Mouse (Mus musculus) hindbrain, embryonic 12.5 days (tissue): Measurements from ENCODE around the gene Zfp936. TPM values are rescaled to one million over a fixed set of nuclear protein-coding genes. Genes with fewer than 3 reads are reported as not detected.
"Not testable (repeated sequence)": the region's sequence is repeated elsewhere in the genome, so short reads cannot be mapped to it uniquely, and the experiment has no call there.

ENCODE experiments used
- ATAC-seq: fragments of 200-750 bp; cut with Nextera tagmentation; 2 replicates; pipeline ENCODE4 v1.8.0; 2017; ENCODE audit warnings: moderate TSS enrichment; ENCODE audit not compliant: low FRiP score
- H3K27ac ChIP-seq: fragments of 300-500 bp; sonication (generic); 2 replicates; pipeline ENCODE4 v1.5.1; 2016; ENCODE audit warnings: mild to moderate bottlenecking
- H3K27me3 ChIP-seq: fragments of 300-500 bp; sonication (generic); 2 replicates; pipeline ENCODE4 v1.6.1; 2016; ENCODE audit warnings: mild to moderate bottlenecking
- H3K36me3 ChIP-seq: fragments of 300-500 bp; sonication (generic); 2 replicates; pipeline ENCODE4 v1.6.1; 2016; ENCODE audit warnings: mild to moderate bottlenecking
- H3K4me1 ChIP-seq: fragments of 300-500 bp; sonication (generic); 2 replicates; pipeline ENCODE4 v1.6.1; 2016
- H3K4me2 ChIP-seq: fragments of 300-500 bp; sonication (generic); replicated peaks from 2 replicates; pipeline ENCODE4 v1.6.1; 2016; ENCODE audit warnings: mild to moderate bottlenecking
- H3K4me3 ChIP-seq: fragments of 300-500 bp; sonication (generic); 2 replicates; pipeline ENCODE4 v1.5.1; 2016; ENCODE audit warnings: mild to moderate bottlenecking
- H3K9ac ChIP-seq: fragments of 300-500 bp; sonication (generic); 2 replicates; pipeline ENCODE4 v1.6.1; 2016; ENCODE audit warnings: mild to moderate bottlenecking, moderate library complexity
- H3K9me3 ChIP-seq: fragments of 300-500 bp; sonication (generic); replicated peaks from 2 replicates; pipeline ENCODE4 v1.6.1; 2016; ENCODE audit warnings: mild to moderate bottlenecking
- WGBS: fragments of 180-500 bp; shearing (Covaris S2); methylation state at CpG from one replicate; pipeline ENCODE4 v1.1.7; 2016; 5-methylcytosine and 5-hydroxymethylcytosine counted together
- microRNA-seq: library from miRNA; unstranded; fragments of <30 nt; microRNA quantifications from one replicate; pipeline ENCODE4, GENCODE M21; 2017
- polyA plus RNA-seq: library from polyadenylated mRNA; unstranded; fragments of >200 nt; fragmentation: Nextera tagmentation; extraction: Ambion mirVana; gene quantifications from 2 replicates; pipeline ENCODE4 v1.2.1, GENCODE M21; 2016

Gene Zfp936
- not detected in 2 replicates for polyA plus RNA-seq

GRCm38 (mm10) chr7:43113929-43114328, at the start of gene Zfp936:
Gene Zfp936 (plus strand): TSS chr7:43114229.
- not testable (repeated sequence) for H3K9ac ChIP-seq, H3K36me3 ChIP-seq, H3K27ac ChIP-seq, ATAC-seq, H3K27me3 ChIP-seq, H3K4me1 ChIP-seq, H3K4me3 ChIP-seq, H3K4me2 ChIP-seq
- WGBS, result 78% methylated on average over 10 of the region's 10 CpGs
- H3K9me3 ChIP-seq, result peaks cover 16% of the 10 kb centered on the region

- H3K9ac ChIP-seq, result no peak overlapping the region
- H3K36me3 ChIP-seq, result no peaks in the 10 kb centered on the region
- no peak overlapping the region for H3K4me2 ChIP-seq
- WGBS, result 88% methylated on average over 8 of the region's 8 CpGs
- no peak overlapping the region for H3K27ac ChIP-seq
- no peaks in the 10 kb centered on the region for H3K27me3 ChIP-seq
- ATAC-seq, result no peak
- H3K4me3 ChIP-seq, result no peak overlapping the region
- no peaks in the 10 kb centered on the region for H3K4me1 ChIP-seq
- H3K9me3 ChIP-seq, result peaks cover 22% of the 10 kb centered on the region
Measured at GRCm38 (mm10) chr7:43077831-43078230, 36.2 kb upstream of the Zfp936 start.

- not testable (repeated sequence) for H3K27me3 ChIP-seq, H3K9ac ChIP-seq, H3K4me1 ChIP-seq, H3K4me2 ChIP-seq, H3K27ac ChIP-seq, ATAC-seq, H3K36me3 ChIP-seq, H3K4me3 ChIP-seq
- H3K9me3 ChIP-seq, result peaks cover 57% of the 10 kb centered on the region
- WGBS, result 94% methylated on average over 15 of the region's 15 CpGs
Measured at GRCm38 (mm10) chr7:43128691-43129090, 14.7 kb downstream of the Zfp936 start.

- H3K27me3 ChIP-seq, H3K27ac ChIP-seq, H3K4me3 ChIP-seq, H3K36me3 ChIP-seq, ATAC-seq, H3K4me1 ChIP-seq, H3K9ac ChIP-seq, H3K4me2 ChIP-seq: not testable (repeated sequence)
- 73% methylated on average over 4 of the region's 4 CpGs for WGBS
- peaks cover 75% of the 10 kb centered on the region for H3K9me3 ChIP-seq
Measured at GRCm38 (mm10) chr7:43164121-43164520, 50.1 kb downstream of the Zfp936 start.

- H3K27ac ChIP-seq, H3K4me1 ChIP-seq, H3K27me3 ChIP-seq, H3K9ac ChIP-seq, H3K4me3 ChIP-seq, ATAC-seq, H3K36me3 ChIP-seq, H3K4me2 ChIP-seq: not testable (repeated sequence)
- 85% methylated on average over 4 of the region's 4 CpGs for WGBS
- H3K9me3 ChIP-seq, result peaks cover 76% of the 10 kb centered on the region
Measured at GRCm38 (mm10) chr7:43167101-43167500, 53.1 kb downstream of the Zfp936 start.

- not testable (repeated sequence) for ATAC-seq, H3K4me2 ChIP-seq, H3K4me3 ChIP-seq, H3K9ac ChIP-seq, H3K36me3 ChIP-seq, H3K27me3 ChIP-seq, H3K27ac ChIP-seq, H3K4me1 ChIP-seq
- WGBS, result 91% methylated on average over 1 of the region's 1 CpGs
- H3K9me3 ChIP-seq, result peaks cover 76% of the 10 kb centered on the region
Measured at GRCm38 (mm10) chr7:43167811-43168210, 53.8 kb downstream of the Zfp936 start.

- H3K9me3 ChIP-seq, result peaks cover 76% of the 10 kb centered on the region
- H3K36me3 ChIP-seq, result not testable (repeated sequence)
Measured at GRCm38 (mm10) chr7:43168212-43168611, 54.2 kb downstream of the Zfp936 start.

GRCm38 (mm10) chr7:43177003-43177702, 63.1 kb downstream of the Zfp936 start:
- no peaks in the 10 kb centered on the region for H3K36me3 ChIP-seq
- WGBS, result 88% methylated on average over 14 of the region's 14 CpGs
- H3K27me3 ChIP-seq, result no peaks in the 10 kb centered on the region
- H3K4me3 ChIP-seq, result no peak overlapping the region
- peaks cover 75% of the 10 kb centered on the region for H3K9me3 ChIP-seq
- no peak overlapping the region for H3K9ac ChIP-seq
- no peak overlapping the region for H3K27ac ChIP-seq
- ATAC-seq, result no peak
- H3K4me2 ChIP-seq, result no peak overlapping the region
- no peaks in the 10 kb centered on the region for H3K4me1 ChIP-seq

More at GRCm38 (mm10) chr7:43168212-43168611, 54.2 kb downstream of the Zfp936 start:
- not testable (repeated sequence) for H3K27me3 ChIP-seq, H3K4me2 ChIP-seq, H3K4me1 ChIP-seq, ATAC-seq, H3K9ac ChIP-seq, H3K27ac ChIP-seq, H3K4me3 ChIP-seq
- WGBS, result 55% methylated on average over 1 of the region's 1 CpGs

- not testable (repeated sequence) for H3K27me3 ChIP-seq, H3K27ac ChIP-seq, ATAC-seq, H3K9ac ChIP-seq, H3K4me1 ChIP-seq, H3K4me3 ChIP-seq, H3K36me3 ChIP-seq, H3K4me2 ChIP-seq
- H3K9me3 ChIP-seq, result peaks cover 26% of the 10 kb centered on the region
- 78% methylated on average over 7 of the region's 7 CpGs for WGBS
Measured at GRCm38 (mm10) chr7:43213781-43214180, 99.8 kb downstream of the Zfp936 start.

Small RNA genes within 50 kb of the gene (microRNA-seq; reads per million reads assigned to microRNA genes)
- gene Gm22707, result not detected

Other genes with a start within 250 kb of the Zfp936 start
- not detected in 2 replicates for gene Gm2381, start 247.0 kb upstream of the Zfp936 start, polyA plus RNA-seq
- not detected in 2 replicates for gene Vmn2r63, start 180.4 kb upstream of the Zfp936 start, polyA plus RNA-seq
- gene Gm9268, start 95.5 kb upstream of the Zfp936 start, polyA plus RNA-seq, result not detected in 2 replicates
- 15.8 and 18.1 TPM in 2 replicates for gene Zfp715, start 199.1 kb downstream of the Zfp936 start, polyA plus RNA-seq
- gene Siglecf, start 237.1 kb downstream of the Zfp936 start, polyA plus RNA-seq, result 0.09 TPM in 1 of 2 replicates, not detected in the other